Mouse (Mus musculus): ENCODE measurements around the gene Aebp1.

GRCm38 (mm10) chr11:5915429-5916177, 53.9 kb downstream of the Aebp1 start:
- no peak for TF ChIP-seq EP300 (IDR thresholded peaks at IDR 0.05; ENCODE audit: low read depth)
- TF ChIP-seq CTCF (IDR thresholded peaks at IDR 0.05; ENCODE audit: low read depth): no peak

All from liver, embryonic 14.5 days (tissue).